Mouse (Mus musculus): ENCODE measurements around the gene Gm3099. TPM values are rescaled to one million over a fixed set of nuclear protein-coding genes. Genes with fewer than 3 reads are reported as not detected.

Gene Gm3099
- 0.16 TPM for polyA plus RNA-seq (2014; fragmentation: Illumina TruSeq; extraction: RNeasy Lipid Tissue Mini Kit (QIAGEN cat#74804); ENCODE audit: low read depth, low replicate concordance)

DNA sequence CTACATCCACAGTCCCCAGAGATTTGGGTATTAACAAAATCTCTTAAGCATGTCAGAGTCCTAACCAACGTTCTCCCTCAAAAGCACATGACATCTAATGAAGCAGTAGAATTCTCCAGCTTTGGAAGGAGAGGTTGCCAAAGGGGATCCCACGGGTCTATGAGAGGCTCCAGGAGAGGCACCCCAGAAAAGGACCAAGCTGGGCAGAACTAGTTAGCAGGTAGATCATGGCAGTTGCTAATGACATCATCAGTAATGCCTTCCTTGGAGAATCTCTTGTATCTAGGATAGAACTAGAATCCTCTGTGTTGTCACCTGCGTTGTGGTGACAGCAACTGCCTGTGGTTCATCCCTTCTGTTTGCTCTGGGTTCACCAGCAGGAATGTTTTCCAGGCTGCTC is at the start of gene Gm3099:
TSS of gene Gm3099 (plus strand) at position 301 of the 400 bp plus-strand sequence.

GRCm38 (mm10) chr14:3963247-3963646 is 34.9 kb upstream of the Gm3099 start, which contains the start of gene Gm3095:
TSS of gene Gm3095 (plus strand) at chr14:3963547.

DNA sequence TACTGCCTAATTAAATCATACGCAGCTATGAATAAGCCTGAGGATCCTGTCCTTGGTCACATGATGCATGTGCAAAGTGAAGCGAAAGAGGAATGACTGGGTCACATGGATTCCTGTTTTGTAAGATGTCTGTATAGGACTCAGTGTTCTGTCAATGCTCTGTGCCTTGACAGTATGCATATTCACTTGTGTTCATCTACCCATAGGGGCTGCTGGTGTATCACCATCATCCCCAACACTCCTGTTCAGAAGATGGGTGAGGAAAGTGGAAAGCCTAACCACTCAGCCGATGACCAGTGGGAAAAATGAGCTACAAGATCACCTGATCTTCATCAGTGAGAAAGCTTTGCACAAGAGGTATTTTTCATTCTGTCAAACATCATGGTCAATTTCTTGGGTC is 25.4 kb downstream of the Gm3099 start, which contains the start of gene Gm5796:
TSS of gene Gm5796 (plus strand) at position 301 of the 400 bp plus-strand sequence.

Other genes starting within 250 kb of the Gm3099 start
- not detected for gene Gm3002, start 188.3 kb upstream of the Gm3099 start, polyA plus RNA-seq (2014; fragmentation: Illumina TruSeq; extraction: RNeasy Lipid Tissue Mini Kit (QIAGEN cat#74804); ENCODE audit: low read depth, low replicate concordance)
- not detected for gene Gm3033, start 152.1 kb upstream of the Gm3099 start, polyA plus RNA-seq (2014; fragmentation: Illumina TruSeq; extraction: RNeasy Lipid Tissue Mini Kit (QIAGEN cat#74804); ENCODE audit: low read depth, low replicate concordance)
- gene Gm2916, start 114.2 kb upstream of the Gm3099 start, polyA plus RNA-seq (2014; fragmentation: Illumina TruSeq; extraction: RNeasy Lipid Tissue Mini Kit (QIAGEN cat#74804); ENCODE audit: low read depth, low replicate concordance) = 0.46 TPM
- gene Gm3029, start 66.6 kb upstream of the Gm3099 start, polyA plus RNA-seq (2014; fragmentation: Illumina TruSeq; extraction: RNeasy Lipid Tissue Mini Kit (QIAGEN cat#74804); ENCODE audit: low read depth, low replicate concordance) = 0.41 TPM
- not detected for gene Gm3095, start 34.8 kb upstream of the Gm3099 start, polyA plus RNA-seq (2014; fragmentation: Illumina TruSeq; extraction: RNeasy Lipid Tissue Mini Kit (QIAGEN cat#74804); ENCODE audit: low read depth, low replicate concordance)
- not detected for gene Gm5796, start 25.5 kb downstream of the Gm3099 start, polyA plus RNA-seq (2014; fragmentation: Illumina TruSeq; extraction: RNeasy Lipid Tissue Mini Kit (QIAGEN cat#74804); ENCODE audit: low read depth, low replicate concordance)
- not detected for gene Gm3115, start 85.7 kb downstream of the Gm3099 start, polyA plus RNA-seq (2014; fragmentation: Illumina TruSeq; extraction: RNeasy Lipid Tissue Mini Kit (QIAGEN cat#74804); ENCODE audit: low read depth, low replicate concordance)
- gene Gm8108, start 112.1 kb downstream of the Gm3099 start, polyA plus RNA-seq (2014; fragmentation: Illumina TruSeq; extraction: RNeasy Lipid Tissue Mini Kit (QIAGEN cat#74804); ENCODE audit: low read depth, low replicate concordance) = 1.2 TPM
- gene Gm3127, start 166.6 kb downstream of the Gm3099 start, polyA plus RNA-seq (2014; fragmentation: Illumina TruSeq; extraction: RNeasy Lipid Tissue Mini Kit (QIAGEN cat#74804); ENCODE audit: low read depth, low replicate concordance) = not detected
- gene Gm2974, start 184.2 kb downstream of the Gm3099 start, polyA plus RNA-seq (2014; fragmentation: Illumina TruSeq; extraction: RNeasy Lipid Tissue Mini Kit (QIAGEN cat#74804); ENCODE audit: low read depth, low replicate concordance) = not detected

Data from adipose tissue, adult 10 weeks (tissue).